Mouse (Mus musculus): ENCODE data around the gene Phka2.

The Phka2 gene

GRCm38 (mm10) chrX:160501687-160502047 lies 299 bp upstream of the Phka2 start:
- Histone ChIP-seq H3K4me3 (replicated peaks; ENCODE audit: low read length) (peak overlapping the region; percentile 85), H3K36me3 (ENCODE audit: insufficient read depth, low read length) (no peaks in the 10 kb centered on the region), H3K27me3 (ENCODE audit: insufficient read depth, low read length) (no peaks in the 10 kb centered on the region), H3K4me1 (replicated peaks; ENCODE audit: low read depth, low read length) (peaks cover 4% of the 10 kb centered on the region), H3K9me3 (ENCODE audit: low read length) (no peaks in the 10 kb centered on the region)
- TF ChIP-seq CTCF (conservative IDR thresholded peaks at IDR 0.05; ENCODE audit: low read length) (no peak), POU5F1 (IDR thresholded peaks at IDR 0.05; ENCODE audit: borderline replicate concordance, low read length) (no peak), NANOG (IDR thresholded peaks at IDR 0.05; ENCODE audit: borderline replicate concordance, low read length) (no peak)

- TF ChIP-seq POU5F1 (IDR thresholded peaks at IDR 0.05; ENCODE audit: borderline replicate concordance, low read length), result no peak
- TF ChIP-seq CTCF (conservative IDR thresholded peaks at IDR 0.05; ENCODE audit: low read length), result no peak
- TF ChIP-seq NANOG (IDR thresholded peaks at IDR 0.05; ENCODE audit: borderline replicate concordance, low read length), result no peak
- Histone ChIP-seq H3K27me3 (ENCODE audit: insufficient read depth, low read length) (no peaks in the 10 kb centered on the region), H3K4me1 (replicated peaks; ENCODE audit: low read depth, low read length) (peaks cover 5% of the 10 kb centered on the region), H3K4me3 (replicated peaks; ENCODE audit: low read length) (no peak overlapping the region), H3K36me3 (ENCODE audit: insufficient read depth, low read length) (no peaks in the 10 kb centered on the region), H3K9me3 (ENCODE audit: low read length) (no peaks in the 10 kb centered on the region)
These were observed 7.1 kb downstream of the Phka2 start for GRCm38 (mm10) chrX:160509046-160509445.

- no peaks in the 10 kb centered on the region for H3K9me3 ChIP-seq (ENCODE audit: low read length)
- peaks cover 5% of the 10 kb centered on the region for H3K4me1 ChIP-seq (replicated peaks; ENCODE audit: low read depth, low read length)
- H3K36me3 ChIP-seq (ENCODE audit: insufficient read depth, low read length), result no peaks in the 10 kb centered on the region
- TF ChIP-seq CTCF (conservative IDR thresholded peaks at IDR 0.05; ENCODE audit: low read length) (no peak), POU5F1 (IDR thresholded peaks at IDR 0.05; ENCODE audit: borderline replicate concordance, low read length) (no peak), NANOG (IDR thresholded peaks at IDR 0.05; ENCODE audit: borderline replicate concordance, low read length) (no peak)
- no peaks in the 10 kb centered on the region for H3K27me3 ChIP-seq (ENCODE audit: insufficient read depth, low read length)
- no peak overlapping the region for H3K4me3 ChIP-seq (replicated peaks; ENCODE audit: low read length)
These were observed 8.2 kb downstream of the Phka2 start for GRCm38 (mm10) chrX:160510197-160510596.

GRCm38 (mm10) chrX:160516027-160516426 lies 14.1 kb downstream of the Phka2 start:
- Histone ChIP-seq H3K4me1 (replicated peaks; ENCODE audit: low read depth, low read length) (no peaks in the 10 kb centered on the region), H3K27me3 (ENCODE audit: insufficient read depth, low read length) (no peaks in the 10 kb centered on the region), H3K4me3 (replicated peaks; ENCODE audit: low read length) (no peak overlapping the region), H3K9me3 (ENCODE audit: low read length) (no peaks in the 10 kb centered on the region), H3K36me3 (ENCODE audit: insufficient read depth, low read length) (no peaks in the 10 kb centered on the region)
- TF ChIP-seq POU5F1 (IDR thresholded peaks at IDR 0.05; ENCODE audit: borderline replicate concordance, low read length), result no peak
- TF ChIP-seq NANOG (IDR thresholded peaks at IDR 0.05; ENCODE audit: borderline replicate concordance, low read length), result no peak

GRCm38 (mm10) chrX:160542772-160543171 lies 40.8 kb downstream of the Phka2 start:
- Histone ChIP-seq H3K36me3 (ENCODE audit: insufficient read depth, low read length) (peaks cover 10% of the 10 kb centered on the region; the same call in 1 of the 2 replicates), H3K9me3 (ENCODE audit: low read length) (no peaks in the 10 kb centered on the region), H3K4me3 (replicated peaks; ENCODE audit: low read length) (no peak overlapping the region), H3K27me3 (ENCODE audit: insufficient read depth, low read length) (no peaks in the 10 kb centered on the region), H3K4me1 (replicated peaks; ENCODE audit: low read depth, low read length) (no peaks in the 10 kb centered on the region)
- TF ChIP-seq CTCF (conservative IDR thresholded peaks at IDR 0.05; ENCODE audit: low read length), result no peak
- TF ChIP-seq NANOG (IDR thresholded peaks at IDR 0.05; ENCODE audit: borderline replicate concordance, low read length), result no peak
- TF ChIP-seq POU5F1 (IDR thresholded peaks at IDR 0.05; ENCODE audit: borderline replicate concordance, low read length), result no peak

- peaks cover 6% of the 10 kb centered on the region; the same call in 1 of the 2 replicates for H3K36me3 ChIP-seq (ENCODE audit: insufficient read depth, low read length)
- TF ChIP-seq POU5F1 (IDR thresholded peaks at IDR 0.05; ENCODE audit: borderline replicate concordance, low read length) (no peak), NANOG (IDR thresholded peaks at IDR 0.05; ENCODE audit: borderline replicate concordance, low read length) (no peak), CTCF (conservative IDR thresholded peaks at IDR 0.05; ENCODE audit: low read length) (no peak)
- no peaks in the 10 kb centered on the region for H3K4me1 ChIP-seq (replicated peaks; ENCODE audit: low read depth, low read length)
- H3K9me3 ChIP-seq (ENCODE audit: low read length), result no peaks in the 10 kb centered on the region
- no peaks in the 10 kb centered on the region for H3K27me3 ChIP-seq (ENCODE audit: insufficient read depth, low read length)
- H3K4me3 ChIP-seq (replicated peaks; ENCODE audit: low read length), result no peak overlapping the region
These were observed 46.9 kb downstream of the Phka2 start for GRCm38 (mm10) chrX:160548875-160549274.

GRCm38 (mm10) chrX:160552066-160552465 lies 50.1 kb downstream of the Phka2 start:
- H3K4me1 ChIP-seq (replicated peaks; ENCODE audit: low read depth, low read length), result no peaks in the 10 kb centered on the region
- H3K9me3 ChIP-seq (ENCODE audit: low read length), result no peaks in the 10 kb centered on the region
- no peak for TF ChIP-seq NANOG (IDR thresholded peaks at IDR 0.05; ENCODE audit: borderline replicate concordance, low read length)
- TF ChIP-seq CTCF (conservative IDR thresholded peaks at IDR 0.05; ENCODE audit: low read length), result no peak
- no peak for TF ChIP-seq POU5F1 (IDR thresholded peaks at IDR 0.05; ENCODE audit: borderline replicate concordance, low read length)
- no peak overlapping the region for H3K4me3 ChIP-seq (replicated peaks; ENCODE audit: low read length)
- H3K27me3 ChIP-seq (ENCODE audit: insufficient read depth, low read length), result no peaks in the 10 kb centered on the region
- H3K36me3 ChIP-seq (ENCODE audit: insufficient read depth, low read length), result peaks cover 20% of the 10 kb centered on the region

- TF ChIP-seq POU5F1 (IDR thresholded peaks at IDR 0.05; ENCODE audit: borderline replicate concordance, low read length) (no peak), NANOG (IDR thresholded peaks at IDR 0.05; ENCODE audit: borderline replicate concordance, low read length) (no peak)
These were observed 81.6 kb downstream of the Phka2 start for GRCm38 (mm10) chrX:160583589-160583988.

GRCm38 (mm10) chrX:160584148-160584838 lies 82.3 kb downstream of the Phka2 start:
- Histone ChIP-seq H3K9me3 (ENCODE audit: low read length) (no peaks in the 10 kb centered on the region), H3K4me3 (replicated peaks; ENCODE audit: low read length) (no peak overlapping the region), H3K4me1 (replicated peaks; ENCODE audit: low read depth, low read length) (peaks cover 5% of the 10 kb centered on the region; the same call in 1 of the 2 replicates), H3K27me3 (ENCODE audit: insufficient read depth, low read length) (no peaks in the 10 kb centered on the region), H3K36me3 (ENCODE audit: insufficient read depth, low read length) (peaks cover 10% of the 10 kb centered on the region)
- TF ChIP-seq POU5F1 (IDR thresholded peaks at IDR 0.05; ENCODE audit: borderline replicate concordance, low read length), result no peak
- TF ChIP-seq CTCF (conservative IDR thresholded peaks at IDR 0.05; ENCODE audit: low read length), result no peak
- TF ChIP-seq NANOG (IDR thresholded peaks at IDR 0.05; ENCODE audit: borderline replicate concordance, low read length), result no peak

More at GRCm38 (mm10) chrX:160583589-160583988, 81.6 kb downstream of the Phka2 start:
- H3K9me3 ChIP-seq (ENCODE audit: low read length), result no peaks in the 10 kb centered on the region
- no peak overlapping the region for H3K4me3 ChIP-seq (replicated peaks; ENCODE audit: low read length)
- H3K4me1 ChIP-seq (replicated peaks; ENCODE audit: low read depth, low read length), result peaks cover 5% of the 10 kb centered on the region; the same call in 1 of the 2 replicates
- no peaks in the 10 kb centered on the region for H3K27me3 ChIP-seq (ENCODE audit: insufficient read depth, low read length)
- H3K36me3 ChIP-seq (ENCODE audit: insufficient read depth, low read length), result peaks cover 9% of the 10 kb centered on the region

All from E14TG2a.4 (cell line).